Mouse (Mus musculus): ENCODE results near the gene Epb41l4b. TPM values are rescaled to one million over a fixed set of nuclear protein-coding genes. Genes with fewer than 3 reads are reported as not detected.

Gene Epb41l4b
- polyA plus RNA-seq, 1 experiment = not detected

DNA sequence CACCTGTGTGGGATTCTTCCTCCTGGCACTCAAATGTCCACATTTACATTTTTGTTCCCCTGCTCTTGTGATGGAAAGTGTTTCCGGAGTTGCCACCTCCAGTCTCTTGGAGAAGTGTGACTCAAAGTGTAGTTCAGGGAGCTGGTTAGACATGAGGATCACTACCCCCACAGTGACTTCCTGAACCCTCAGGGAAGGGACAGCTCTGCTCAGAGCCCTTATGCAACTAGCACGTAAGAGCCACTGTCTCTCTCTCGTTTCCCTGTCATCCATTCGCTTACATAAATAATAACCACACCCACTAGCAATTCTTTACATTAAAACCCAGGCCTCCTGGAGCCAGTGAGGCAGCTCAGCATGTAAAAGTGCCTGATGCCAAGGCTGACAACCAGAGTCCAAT is 111.8 kb downstream of the Epb41l4b start:
- Histone ChIP-seq H3K4me1 (ENCODE audit: control insufficient read depth, insufficient read depth, low read length) (peaks cover 18% of the 10 kb centered on the region), H3K4me3 (ENCODE audit: insufficient read depth, low read length) (no peak overlapping the region), H3K27ac (ENCODE audit: insufficient read depth, low read depth, low read length) (no peak overlapping the region)
- TF ChIP-seq POLR2A (IDR thresholded peaks at IDR 0.05; ENCODE audit: borderline replicate concordance, low read depth, low read length) = no peak
- no peak for TF ChIP-seq CTCF (IDR thresholded peaks at IDR 0.05; ENCODE audit: low read depth, low read length)

DNA sequence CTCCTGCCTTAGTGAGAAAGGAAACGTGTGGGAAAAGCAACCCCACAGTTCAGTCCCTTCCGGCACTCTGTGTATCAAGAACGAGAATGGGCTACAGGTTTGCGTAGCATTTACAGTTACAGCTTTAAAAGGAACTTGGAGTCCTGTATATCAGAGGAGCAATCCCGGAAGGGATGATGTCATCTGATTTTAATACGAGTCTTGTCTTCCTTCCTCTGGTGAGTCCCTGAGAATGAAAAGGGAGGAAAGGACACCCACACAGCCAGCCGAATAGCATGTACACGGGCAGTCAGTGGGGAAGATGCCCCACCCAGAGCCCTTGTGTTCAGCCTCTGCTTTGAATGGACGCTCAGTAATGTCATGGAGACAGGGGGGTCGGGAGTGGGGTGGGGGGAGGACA is 115.3 kb downstream of the Epb41l4b start:
- Histone ChIP-seq H3K4me1 (ENCODE audit: control insufficient read depth, insufficient read depth, low read length) (peaks cover 18% of the 10 kb centered on the region), H3K27ac (ENCODE audit: insufficient read depth, low read depth, low read length) (peak overlapping the region; percentile 19; the same call in 1 of the 2 replicates), H3K4me3 (ENCODE audit: insufficient read depth, low read length) (peak overlapping the region; percentile 49)
- TF ChIP-seq CTCF (IDR thresholded peaks at IDR 0.05; ENCODE audit: low read depth, low read length) (no peak), POLR2A (IDR thresholded peaks at IDR 0.05; ENCODE audit: borderline replicate concordance, low read depth, low read length) (no peak)

DNA sequence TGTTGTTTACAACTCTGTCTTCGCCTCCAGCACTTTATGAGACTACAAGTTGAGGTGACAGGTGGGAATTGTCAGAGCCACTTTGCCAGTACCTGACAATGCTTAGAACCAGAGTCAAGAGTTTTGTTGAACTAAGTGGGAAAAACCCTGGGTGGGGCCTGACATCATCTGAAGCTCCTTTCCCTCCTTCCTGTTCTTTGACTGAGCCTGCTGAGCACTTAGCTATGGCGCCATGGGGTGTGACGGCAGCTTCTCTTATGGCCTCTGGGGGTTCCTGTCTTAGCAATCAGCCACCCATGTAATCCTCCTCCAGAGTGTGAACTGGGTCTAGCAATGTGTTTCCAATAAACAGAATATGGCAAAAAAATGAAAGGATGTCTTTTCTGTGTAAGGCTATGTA is 119.7 kb downstream of the Epb41l4b start:
- H3K4me3 ChIP-seq (ENCODE audit: insufficient read depth, low read length) = no peak overlapping the region
- H3K27ac ChIP-seq (ENCODE audit: insufficient read depth, low read depth, low read length) = no peak overlapping the region
- TF ChIP-seq POLR2A (IDR thresholded peaks at IDR 0.05; ENCODE audit: borderline replicate concordance, low read depth, low read length) = no peak
- no peak for TF ChIP-seq CTCF (IDR thresholded peaks at IDR 0.05; ENCODE audit: low read depth, low read length)
- peaks cover 12% of the 10 kb centered on the region for H3K4me1 ChIP-seq (ENCODE audit: control insufficient read depth, insufficient read depth, low read length)

DNA sequence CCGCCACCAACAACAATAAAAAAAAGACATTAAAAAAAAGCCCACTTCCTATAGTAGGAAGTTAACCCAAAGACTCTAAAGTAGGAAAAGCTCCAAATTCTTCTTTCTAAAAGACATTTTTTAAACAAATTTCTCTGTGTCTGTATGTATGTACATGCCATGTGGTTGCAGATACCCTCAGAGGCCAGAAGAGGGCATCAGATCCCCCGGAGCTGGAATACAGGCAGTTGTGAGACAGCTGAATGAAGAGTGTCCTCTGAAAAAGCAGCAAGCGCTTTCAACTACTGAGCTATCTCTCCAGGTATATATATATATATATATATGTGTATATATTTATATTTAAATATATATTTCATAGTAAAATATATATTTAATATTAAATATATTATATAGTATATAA is 121.9 kb downstream of the Epb41l4b start:
- TF ChIP-seq POLR2A (IDR thresholded peaks at IDR 0.05; ENCODE audit: borderline replicate concordance, low read depth, low read length) (no peak), CTCF (IDR thresholded peaks at IDR 0.05; ENCODE audit: low read depth, low read length) (no peak)
- Histone ChIP-seq H3K4me1 (ENCODE audit: control insufficient read depth, insufficient read depth, low read length) (no peaks in the 10 kb centered on the region), H3K27ac (ENCODE audit: insufficient read depth, low read depth, low read length) (no peak overlapping the region), H3K4me3 (ENCODE audit: insufficient read depth, low read length) (no peak overlapping the region)

DNA sequence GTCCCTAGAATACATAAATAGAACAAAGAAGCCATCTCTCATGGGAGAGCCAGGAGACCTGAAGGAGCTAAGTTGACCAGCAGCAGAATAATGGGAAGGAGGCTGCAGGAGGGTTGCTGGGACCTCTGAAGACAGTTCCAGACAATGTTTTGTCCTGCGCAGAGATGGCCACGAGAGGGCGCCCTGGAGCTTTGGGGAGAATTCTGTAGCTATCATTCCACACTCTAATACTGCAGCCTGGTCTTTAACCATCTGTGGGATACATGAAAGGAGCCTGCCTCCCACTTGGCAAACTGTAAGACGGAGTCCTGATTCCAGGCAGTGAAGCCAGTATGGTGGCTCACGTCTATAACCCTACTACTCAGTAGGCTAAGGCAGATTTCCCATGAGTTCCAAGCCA is 126.0 kb downstream of the Epb41l4b start:
- no peak overlapping the region for H3K4me3 ChIP-seq (ENCODE audit: insufficient read depth, low read length)
- no peak overlapping the region for H3K27ac ChIP-seq (ENCODE audit: insufficient read depth, low read depth, low read length)
- TF ChIP-seq POLR2A (IDR thresholded peaks at IDR 0.05; ENCODE audit: borderline replicate concordance, low read depth, low read length) (no peak), CTCF (IDR thresholded peaks at IDR 0.05; ENCODE audit: low read depth, low read length) (peak; percentile 96)
- H3K4me1 ChIP-seq (ENCODE audit: control insufficient read depth, insufficient read depth, low read length) = no peaks in the 10 kb centered on the region

DNA sequence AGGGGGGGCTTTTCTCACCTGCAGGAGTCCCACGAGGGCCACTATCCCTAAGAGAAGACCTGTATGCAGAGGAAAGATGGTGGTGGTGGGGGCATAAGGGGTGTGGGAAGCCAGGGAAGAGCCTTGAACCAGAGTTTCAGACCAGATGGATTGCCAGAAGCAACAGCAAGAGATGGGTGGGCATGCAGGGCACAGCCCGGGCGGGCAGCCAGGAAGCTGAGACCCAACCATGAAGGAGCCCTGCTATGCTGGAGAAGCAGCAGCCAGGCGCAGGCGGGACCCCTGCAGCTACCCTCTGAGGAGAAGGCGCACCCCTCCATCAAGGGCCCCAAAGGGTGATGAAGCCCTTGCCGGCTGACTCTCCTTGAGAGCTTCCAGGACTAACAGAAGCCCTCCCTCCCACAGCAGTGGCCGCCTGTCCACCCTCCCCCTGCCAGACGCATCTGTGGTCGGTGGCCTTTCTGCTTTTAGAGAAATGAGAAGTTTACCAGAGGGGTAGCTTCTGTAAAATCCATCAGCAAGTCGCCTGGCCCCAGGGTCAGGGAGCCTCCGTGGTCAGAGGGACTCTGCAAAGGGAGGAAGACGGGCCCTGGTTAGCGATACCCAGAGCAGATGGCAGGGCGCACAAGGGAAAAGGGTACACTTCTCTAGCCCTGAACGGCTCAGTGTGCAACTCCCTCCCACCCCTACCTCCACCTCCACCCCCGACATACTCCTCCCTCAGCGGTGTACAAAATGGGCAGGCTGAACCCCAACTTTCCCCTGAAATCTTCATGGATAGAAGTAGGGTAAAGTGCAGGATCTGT is 126.7 kb downstream of the Epb41l4b start:
- TF ChIP-seq CTCF (IDR thresholded peaks at IDR 0.05; ENCODE audit: low read depth, low read length) (no peak), POLR2A (IDR thresholded peaks at IDR 0.05; ENCODE audit: borderline replicate concordance, low read depth, low read length) (no peak)
- no peaks in the 10 kb centered on the region for H3K4me1 ChIP-seq (ENCODE audit: control insufficient read depth, insufficient read depth, low read length)
- H3K27ac ChIP-seq (ENCODE audit: insufficient read depth, low read depth, low read length) = no peak overlapping the region
- H3K4me3 ChIP-seq (ENCODE audit: insufficient read depth, low read length) = no peak overlapping the region

DNA sequence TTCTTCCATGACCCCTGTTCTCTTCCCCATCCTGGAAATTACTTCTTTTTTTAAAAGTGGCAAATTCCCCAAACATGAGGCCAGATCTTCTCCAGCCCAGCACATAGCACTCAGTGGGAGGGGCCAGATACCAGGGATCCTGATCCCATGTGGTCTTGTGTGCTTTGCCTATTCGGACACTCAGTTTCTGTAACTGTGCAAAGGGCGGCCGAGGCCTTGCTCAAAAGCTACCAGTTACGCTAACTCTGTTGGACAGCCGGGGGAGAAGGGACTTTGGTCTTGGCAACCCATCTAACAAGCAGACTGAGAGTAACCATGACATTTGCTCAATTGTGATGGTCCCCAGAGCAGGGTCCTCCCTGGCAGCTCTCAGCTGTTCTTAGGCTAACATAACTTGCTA is 128.2 kb downstream of the Epb41l4b start:
- H3K4me1 ChIP-seq (ENCODE audit: control insufficient read depth, insufficient read depth, low read length) = no peaks in the 10 kb centered on the region
- TF ChIP-seq POLR2A (IDR thresholded peaks at IDR 0.05; ENCODE audit: borderline replicate concordance, low read depth, low read length) (no peak), CTCF (IDR thresholded peaks at IDR 0.05; ENCODE audit: low read depth, low read length) (no peak)
- no peak overlapping the region for H3K27ac ChIP-seq (ENCODE audit: insufficient read depth, low read depth, low read length)
- no peak overlapping the region for H3K4me3 ChIP-seq (ENCODE audit: insufficient read depth, low read length)

DNA sequence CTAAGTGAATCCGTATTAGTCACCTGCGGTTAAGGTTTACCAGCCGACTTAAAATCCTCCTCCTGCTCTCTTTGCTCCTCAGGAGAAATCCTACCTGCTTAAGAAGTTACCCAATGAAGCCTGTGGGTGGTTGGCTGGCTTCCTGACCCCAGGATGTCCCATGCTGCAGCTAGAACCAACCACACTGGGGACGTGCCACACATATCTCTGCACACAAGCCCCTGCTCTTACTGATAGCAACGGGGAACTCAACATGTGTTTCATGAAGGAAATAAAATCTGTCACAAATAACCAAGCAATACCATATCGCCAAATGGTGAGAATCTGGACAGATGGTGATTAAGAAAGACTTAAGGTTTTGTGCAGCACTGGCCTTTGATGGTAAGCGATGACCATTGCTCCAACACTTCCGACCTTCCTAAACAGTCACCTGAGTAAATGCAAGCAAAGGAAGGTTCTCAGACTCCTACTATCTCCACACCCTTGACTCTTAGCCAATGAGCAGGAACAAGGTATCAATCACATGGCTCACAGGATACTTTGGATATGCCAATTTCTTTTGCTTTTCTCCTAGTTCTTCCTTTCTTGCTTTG is 131.7 kb downstream of the Epb41l4b start:
- H3K27ac ChIP-seq (ENCODE audit: insufficient read depth, low read depth, low read length) = no peak overlapping the region
- no peak overlapping the region for H3K4me3 ChIP-seq (ENCODE audit: insufficient read depth, low read length)
- H3K4me1 ChIP-seq (ENCODE audit: control insufficient read depth, insufficient read depth, low read length) = no peaks in the 10 kb centered on the region
- TF ChIP-seq CTCF (IDR thresholded peaks at IDR 0.05; ENCODE audit: low read depth, low read length) (no peak), POLR2A (IDR thresholded peaks at IDR 0.05; ENCODE audit: borderline replicate concordance, low read depth, low read length) (no peak)

DNA sequence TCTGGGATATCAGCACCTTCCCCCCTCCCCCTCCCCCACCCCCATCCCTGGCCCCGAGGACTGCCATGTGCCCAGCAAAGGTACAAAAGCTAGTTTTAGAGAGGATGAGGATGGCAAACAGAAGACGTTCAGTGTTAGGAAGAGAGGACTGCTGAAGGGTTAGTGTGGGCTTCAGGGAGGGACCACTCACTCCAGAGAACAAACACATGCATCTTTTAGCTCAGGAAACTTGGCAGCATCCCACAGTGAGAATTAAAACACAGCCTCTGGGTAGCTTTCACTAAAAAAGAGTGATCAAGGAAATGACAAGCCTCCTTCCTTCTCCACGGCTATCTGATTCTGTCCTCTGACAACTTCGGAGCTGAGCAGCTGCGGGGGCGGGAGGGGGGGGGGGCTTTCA is 132.3 kb downstream of the Epb41l4b start:
- Histone ChIP-seq H3K27ac (ENCODE audit: insufficient read depth, low read depth, low read length) (no peak overlapping the region), H3K4me1 (ENCODE audit: control insufficient read depth, insufficient read depth, low read length) (no peaks in the 10 kb centered on the region), H3K4me3 (ENCODE audit: insufficient read depth, low read length) (no peak overlapping the region)
- TF ChIP-seq CTCF (IDR thresholded peaks at IDR 0.05; ENCODE audit: low read depth, low read length) = no peak
- TF ChIP-seq POLR2A (IDR thresholded peaks at IDR 0.05; ENCODE audit: borderline replicate concordance, low read depth, low read length) = no peak

DNA sequence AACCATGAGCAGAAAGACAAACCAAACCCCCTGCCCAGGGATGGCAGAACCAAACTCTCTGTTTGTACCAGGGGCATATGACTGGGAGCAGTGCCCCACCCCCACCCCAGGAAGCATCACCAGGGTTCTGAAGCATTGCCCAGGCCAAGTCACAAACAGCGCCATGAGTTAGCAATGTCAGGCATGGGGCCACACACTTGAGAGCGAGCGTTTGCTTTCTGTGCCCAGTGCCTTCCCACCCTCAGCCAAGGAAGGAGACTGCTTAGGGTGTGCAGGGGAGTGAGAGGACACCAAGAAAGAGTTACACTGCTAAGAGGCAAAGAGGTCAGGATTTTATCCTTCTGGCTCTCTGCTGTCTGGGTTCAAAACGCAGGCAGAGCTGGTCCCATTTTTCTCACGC is 132.8 kb downstream of the Epb41l4b start:
- TF ChIP-seq CTCF (IDR thresholded peaks at IDR 0.05; ENCODE audit: low read depth, low read length) = no peak
- no peak for TF ChIP-seq POLR2A (IDR thresholded peaks at IDR 0.05; ENCODE audit: borderline replicate concordance, low read depth, low read length)
- H3K4me3 ChIP-seq (ENCODE audit: insufficient read depth, low read length) = no peak overlapping the region
- H3K4me1 ChIP-seq (ENCODE audit: control insufficient read depth, insufficient read depth, low read length) = no peaks in the 10 kb centered on the region
- no peak overlapping the region for H3K27ac ChIP-seq (ENCODE audit: insufficient read depth, low read depth, low read length)

All from bone marrow macrophage, adult 2 months (primary cell).